Mouse (Mus musculus) kidney, adult 18-20 months (tissue): ENCODE measurements around the gene Fdx1.
A peak's percentile ranks its signal among the peaks of the same experiment; 100 is the strongest.

Experiments used
- DNase-seq: peaks from one replicate; pipeline ENCODE4 v3.0.0; 2021

Gene Fdx1

GRCm38 (mm10) chr9:51962975-51963701, at the start of gene Fdx1:
Gene Fdx1 (minus strand): TSS chr9:51963556.
- peak; percentile 92 for DNase-seq

GRCm38 (mm10) chr9:52012781-52013436, 49.6 kb upstream of the Fdx1 start:
- DNase-seq: no peak

DNA sequence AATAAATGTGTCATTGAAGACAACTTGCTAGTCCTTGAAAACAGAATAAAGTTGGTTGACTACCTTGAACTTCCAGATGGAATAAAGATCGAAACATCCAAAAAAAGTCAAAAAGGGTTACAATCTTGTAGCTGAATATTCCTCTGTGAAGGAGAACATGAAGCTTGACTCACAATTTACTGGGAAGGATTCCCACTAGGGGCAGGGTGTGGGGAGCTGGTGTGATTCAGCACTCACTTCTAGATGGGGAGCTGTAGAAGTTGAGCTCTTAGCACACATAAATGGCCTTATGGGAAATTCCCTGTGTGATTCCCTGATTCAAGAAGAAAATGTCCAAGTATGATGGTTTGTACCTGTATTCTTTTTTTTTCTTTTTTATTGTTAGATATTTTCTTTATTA, 49.0 kb upstream of the Fdx1 start:
- DNase-seq: no peak

- no peak for DNase-seq
Measured at GRCm38 (mm10) chr9:52008511-52008910, 45.2 kb upstream of the Fdx1 start.

DNA sequence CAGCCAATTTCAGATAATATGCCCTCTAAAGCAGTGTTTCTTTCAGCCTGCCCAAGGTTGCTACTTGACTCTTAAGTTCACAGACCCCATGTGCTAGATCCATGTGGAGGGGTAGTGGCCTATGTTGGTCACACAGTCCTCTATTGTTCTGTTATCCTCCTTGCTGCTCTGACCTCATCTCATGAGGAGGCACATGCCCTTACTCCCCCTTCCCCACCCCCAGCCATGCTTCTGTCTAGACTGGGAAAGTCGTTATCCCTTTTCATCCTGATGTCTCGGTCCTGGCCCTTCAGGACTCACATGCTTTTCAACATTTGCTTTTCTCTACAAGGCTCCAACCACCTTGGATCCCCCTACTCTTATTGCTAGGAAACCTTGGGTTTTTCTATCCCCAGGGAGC, 44.0 kb upstream of the Fdx1 start:
- no peak for DNase-seq

DNA sequence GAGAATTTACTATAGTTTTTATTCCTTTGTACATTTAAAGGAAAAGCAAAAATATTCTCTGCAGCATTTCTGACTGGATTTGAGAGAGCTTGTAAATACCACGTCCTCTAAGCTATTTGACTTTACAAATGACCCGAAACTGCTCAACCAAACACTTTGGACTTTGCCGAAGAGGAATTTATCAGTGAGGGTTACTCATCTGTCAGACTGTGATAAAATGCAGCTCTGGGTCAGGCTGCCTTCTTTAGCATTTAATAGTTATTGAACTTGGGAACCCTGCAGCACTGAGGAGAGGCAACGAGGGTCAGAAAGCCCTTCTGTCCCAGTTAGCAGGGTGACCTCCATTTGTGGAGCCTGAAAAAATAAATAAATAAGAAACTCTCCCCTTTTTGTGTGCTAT, 40.1 kb upstream of the Fdx1 start:
- no peak for DNase-seq

DNA sequence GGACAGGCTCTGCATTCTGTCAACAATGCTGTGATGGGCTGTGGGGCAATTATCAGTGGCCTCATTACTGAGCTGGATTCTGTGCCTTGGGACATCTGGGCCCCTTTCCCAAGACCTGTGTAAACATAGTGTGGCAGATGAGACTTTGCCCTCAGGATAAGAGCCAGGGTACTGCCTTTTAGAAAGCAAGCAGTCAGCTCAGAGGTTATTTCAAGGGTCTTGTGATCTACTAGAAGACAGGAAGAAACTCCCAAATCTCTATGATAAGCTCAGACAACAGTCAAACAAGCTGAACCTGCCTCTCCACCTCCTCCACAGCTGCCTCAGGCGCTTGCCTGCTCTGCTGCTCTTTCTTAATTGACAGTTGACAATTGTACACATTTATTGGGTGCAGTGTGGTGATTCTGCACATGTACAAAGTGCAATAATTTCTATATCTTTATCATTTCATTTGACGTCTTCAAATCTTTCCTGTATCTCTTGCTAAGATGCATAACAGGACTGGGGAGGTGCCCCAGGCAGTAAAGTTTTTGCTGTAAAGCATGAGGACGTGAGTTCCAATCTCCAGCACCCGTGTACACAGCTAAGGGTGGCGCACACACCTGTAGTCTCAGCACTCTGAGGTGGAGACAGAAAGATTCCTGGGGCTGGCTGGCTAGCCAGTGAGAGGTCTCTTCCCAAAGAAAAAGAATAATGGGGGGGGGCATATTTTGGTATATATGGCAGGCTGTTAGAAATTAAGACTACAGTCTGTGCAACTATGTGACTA, 32.2 kb upstream of the Fdx1 start:
- peak; percentile 51 for DNase-seq

DNA sequence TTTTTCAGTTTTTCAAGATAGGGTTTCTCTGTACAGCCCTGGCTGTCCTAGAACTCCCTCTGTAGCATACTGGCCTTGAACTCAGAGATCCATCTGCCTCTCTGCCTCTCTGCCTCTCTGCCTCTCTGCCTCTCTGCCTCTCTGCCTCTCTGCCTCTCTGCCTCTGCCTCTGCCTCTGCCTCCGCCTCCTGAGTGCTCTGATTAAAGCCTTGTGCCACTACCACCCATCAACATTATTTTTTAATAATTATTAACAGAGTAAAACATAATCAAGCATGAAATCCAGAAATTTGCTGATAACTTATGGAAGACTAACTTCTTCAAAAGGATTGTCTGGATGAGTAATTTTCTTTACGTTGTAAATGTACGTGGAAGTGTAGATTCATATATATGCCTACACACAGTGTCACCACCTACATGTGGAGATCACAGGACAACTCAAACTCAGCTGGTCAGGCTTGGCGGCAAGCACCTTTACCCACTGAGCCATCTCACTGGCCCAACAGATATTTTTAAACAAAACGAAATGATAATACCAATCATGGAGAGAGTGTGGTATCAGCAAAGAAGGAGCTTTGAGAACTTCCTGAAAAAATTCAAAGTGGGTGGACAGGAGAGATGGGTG, 31.4 kb upstream of the Fdx1 start:
- DNase-seq: no peak

DNA sequence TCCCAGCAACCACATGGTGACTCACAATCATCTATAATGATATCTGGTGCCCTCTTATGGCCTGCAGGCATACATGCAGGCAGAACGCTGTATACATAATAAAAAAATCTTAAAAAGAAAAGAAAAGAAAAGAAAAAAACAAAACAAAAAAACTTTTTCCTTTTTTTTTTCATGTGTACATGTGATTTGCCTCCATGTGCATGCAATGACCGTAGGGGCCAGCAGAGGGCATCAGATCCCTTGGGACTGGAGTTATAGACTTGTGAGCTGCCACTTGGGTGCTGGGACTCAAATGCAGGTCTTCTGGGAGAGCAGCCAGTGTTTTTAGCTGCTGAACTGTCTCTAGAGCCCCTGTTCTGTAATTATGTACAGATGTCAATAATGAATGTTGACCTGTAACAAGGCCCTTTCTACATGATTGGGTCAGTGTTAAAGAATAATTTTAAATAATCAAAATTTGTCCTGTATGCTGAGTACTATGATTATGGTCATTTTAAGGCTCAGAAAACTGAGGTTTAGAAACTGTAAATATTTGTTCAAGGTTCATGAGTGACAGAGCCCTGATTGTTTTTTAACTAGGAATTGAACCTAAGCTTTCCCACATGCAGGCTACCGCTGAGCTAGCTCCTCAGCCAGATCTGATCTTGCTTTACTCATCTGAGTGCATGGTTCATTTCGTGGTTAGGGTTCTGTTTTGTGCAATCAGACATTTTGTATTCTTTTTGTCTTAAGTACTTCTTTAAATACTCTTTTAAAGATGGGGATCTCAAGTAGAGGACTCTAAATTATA, 30.3 kb upstream of the Fdx1 start:
- DNase-seq: peak; percentile 55

DNA sequence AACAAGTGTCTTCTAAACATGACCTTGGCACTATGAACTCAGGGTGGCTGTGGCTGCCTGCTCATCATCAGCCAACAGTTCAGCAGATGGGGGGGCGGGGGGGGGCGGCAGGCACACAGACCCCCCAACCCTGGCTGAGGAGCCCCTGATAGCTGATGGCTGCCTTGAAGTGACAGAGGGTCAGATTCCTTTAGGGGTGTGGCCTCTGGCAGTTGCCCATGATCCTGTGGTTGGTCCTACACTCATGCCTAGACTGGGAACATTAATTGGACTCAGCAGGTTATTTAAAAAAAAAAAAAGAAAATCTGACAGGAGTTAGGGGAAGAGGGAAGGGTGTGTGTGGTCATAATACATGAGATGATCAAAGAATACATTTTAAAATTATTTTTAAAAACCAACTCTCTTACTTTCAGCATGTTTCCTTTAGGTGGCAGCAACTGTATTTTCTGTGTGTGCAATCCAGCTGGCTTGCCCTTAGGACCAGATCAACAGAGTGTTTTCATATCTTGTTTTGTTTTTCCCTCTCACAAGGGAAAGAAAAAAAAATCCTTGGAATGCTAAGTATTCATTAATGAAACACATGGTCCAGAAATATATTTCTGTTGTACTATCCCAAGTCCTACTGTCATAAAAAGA, 28.0 kb upstream of the Fdx1 start:
- DNase-seq: peak; percentile 31

DNA sequence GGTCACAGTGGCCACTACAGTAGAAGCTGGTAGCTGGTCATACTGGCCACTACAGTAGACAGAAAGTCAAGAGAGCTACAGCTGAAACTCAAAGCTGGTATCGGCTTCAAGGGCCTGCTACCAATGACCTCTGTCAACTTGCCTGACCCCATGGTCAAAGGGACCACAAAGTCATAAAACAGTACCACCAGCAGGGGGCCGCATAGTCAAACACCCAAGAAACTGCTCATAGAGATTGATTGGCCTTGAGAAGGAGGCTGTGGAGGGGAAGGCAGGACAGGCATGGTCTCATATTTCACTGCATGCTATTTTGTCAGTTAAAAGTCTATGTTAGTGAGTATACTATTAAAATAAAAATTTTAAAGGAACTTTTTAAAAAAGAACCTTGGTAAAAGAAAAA, 27.5 kb upstream of the Fdx1 start:
- peak; percentile 65 for DNase-seq

DNA sequence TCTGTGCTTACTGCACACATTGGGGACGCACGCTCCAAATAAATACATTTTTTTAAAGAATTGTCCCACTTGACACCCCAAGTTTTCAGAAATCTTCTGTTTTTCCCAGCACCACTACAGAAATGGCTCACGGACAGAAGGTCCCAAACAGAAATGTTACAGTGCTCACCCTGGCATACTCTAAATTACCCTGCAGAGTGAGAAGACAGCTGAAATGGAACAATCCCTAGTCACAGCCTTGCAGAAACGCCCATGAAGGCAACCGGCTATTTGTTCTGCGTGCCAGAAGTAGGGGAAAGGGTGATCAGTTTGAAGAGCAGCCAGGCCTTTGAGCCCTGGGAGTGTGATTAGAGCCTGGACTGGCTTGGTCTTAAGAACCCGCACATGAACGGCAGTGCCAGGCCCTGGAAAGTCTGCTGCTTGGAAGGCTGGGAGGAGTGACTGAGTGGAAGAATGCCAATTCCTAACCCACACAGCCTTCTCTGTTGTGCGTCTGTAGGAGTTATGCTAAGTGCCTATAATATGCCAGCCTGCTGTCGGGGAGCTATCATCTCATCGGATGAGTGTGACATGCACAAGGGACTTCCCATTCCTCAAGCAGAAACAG, 22.2 kb upstream of the Fdx1 start:
- peak; percentile 33 for DNase-seq

DNA sequence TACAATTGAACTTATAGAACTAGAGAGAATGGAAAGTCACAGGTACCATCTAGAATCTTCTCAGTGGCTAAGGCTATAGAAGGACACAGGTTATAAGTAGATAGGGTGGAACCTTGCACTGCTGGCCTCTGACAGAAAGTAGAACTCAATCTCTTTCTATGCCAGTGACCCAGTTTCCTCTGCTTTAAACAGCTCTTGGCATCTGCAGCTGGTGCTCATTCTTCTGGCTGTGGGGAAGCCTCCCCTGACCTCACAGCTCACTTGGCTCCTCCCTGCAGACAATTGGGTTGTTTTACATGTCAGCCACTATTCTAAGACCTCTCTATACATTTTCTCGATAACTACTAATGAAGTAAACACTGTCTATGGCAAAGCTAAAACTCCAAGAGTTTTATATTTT, 17.8 kb upstream of the Fdx1 start:
- DNase-seq: no peak

- DNase-seq: no peak
Measured at GRCm38 (mm10) chr9:51979301-51979700, 15.9 kb upstream of the Fdx1 start.

DNA sequence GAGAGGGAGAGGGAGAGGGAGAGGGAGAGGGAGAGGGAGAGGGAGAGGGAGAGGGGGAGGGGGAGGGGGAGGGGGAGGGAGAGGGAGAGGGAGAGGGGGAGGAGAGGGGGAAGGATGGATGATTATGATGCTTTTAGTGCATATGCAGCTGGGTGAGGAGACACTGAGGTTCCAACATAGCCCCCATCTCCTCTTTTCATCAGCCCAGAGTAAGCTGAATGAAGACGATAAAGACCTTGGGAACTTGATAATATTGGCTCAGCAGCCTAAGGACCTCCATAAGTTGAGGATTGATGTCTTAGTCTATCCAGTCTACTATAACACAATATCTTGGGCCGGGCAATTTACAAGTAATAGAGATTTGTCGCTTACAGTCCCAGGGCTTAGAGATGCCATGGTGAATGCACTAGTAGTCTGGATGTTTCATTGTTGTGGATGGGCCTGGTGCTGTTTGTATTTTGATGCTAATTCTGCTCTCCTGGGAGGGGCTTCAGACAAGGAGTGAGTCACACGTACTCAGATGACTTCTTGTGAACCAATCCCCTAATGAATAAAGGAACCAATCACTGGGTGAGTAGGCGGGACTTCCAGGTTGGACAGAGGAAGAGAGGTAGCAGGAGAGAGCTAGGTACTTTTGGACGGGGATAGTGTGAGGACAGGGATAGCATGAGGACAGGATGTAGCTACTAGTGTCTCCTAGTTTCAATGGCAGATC, 15.3 kb upstream of the Fdx1 start:
- DNase-seq: no peak

DNA sequence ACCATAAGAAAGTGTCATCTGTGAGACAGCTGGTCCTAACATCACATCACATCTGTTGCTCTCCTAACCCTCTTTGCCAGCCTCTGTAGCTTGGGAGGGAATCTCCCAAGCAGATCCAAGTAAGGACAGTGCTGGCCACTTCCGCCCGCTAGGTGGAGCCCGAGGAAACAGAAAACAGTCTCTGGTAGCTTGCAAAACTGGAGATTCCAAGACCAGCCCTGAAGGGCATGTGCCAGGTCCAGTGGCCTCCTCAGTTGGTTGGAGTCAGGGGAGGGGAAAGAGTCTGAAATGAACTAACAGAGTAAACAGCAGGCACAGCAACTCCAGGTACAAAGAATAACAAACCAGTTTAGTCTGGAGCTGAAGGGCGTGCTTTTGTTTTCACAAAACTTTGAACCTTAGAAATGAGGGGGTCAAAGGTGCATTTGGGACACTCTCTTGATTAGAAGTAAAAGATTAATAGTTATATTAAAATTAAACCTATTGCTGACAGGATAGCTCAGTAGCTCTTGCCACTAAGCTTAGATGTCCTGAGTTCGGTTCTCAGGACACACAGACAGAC, 14.2 kb upstream of the Fdx1 start:
- peak; percentile 91 for DNase-seq

DNA sequence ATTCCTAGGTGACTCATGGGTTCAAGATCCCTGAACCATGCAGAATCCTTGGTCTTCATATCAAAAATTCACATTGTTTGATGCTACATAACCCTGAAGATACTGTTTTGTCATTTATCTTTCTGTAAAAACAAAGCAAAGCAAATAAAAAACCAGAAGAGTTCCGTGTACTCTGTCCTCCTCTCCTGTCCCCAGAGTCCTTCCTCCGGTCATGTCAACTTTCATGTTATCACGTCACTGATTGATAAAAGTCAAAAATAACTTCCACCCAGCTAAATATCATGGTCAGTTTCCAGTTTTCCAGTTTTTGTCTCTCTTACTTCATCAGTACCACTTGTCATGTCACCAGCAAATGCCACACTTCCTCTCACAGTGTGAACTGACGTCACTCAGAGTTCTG, 11.5 kb upstream of the Fdx1 start:
- no peak for DNase-seq

- DNase-seq: no peak
Measured at GRCm38 (mm10) chr9:51973846-51974245, 10.5 kb upstream of the Fdx1 start.

- DNase-seq: no peak
Measured at GRCm38 (mm10) chr9:51966373-51966772, 3.0 kb upstream of the Fdx1 start.

DNA sequence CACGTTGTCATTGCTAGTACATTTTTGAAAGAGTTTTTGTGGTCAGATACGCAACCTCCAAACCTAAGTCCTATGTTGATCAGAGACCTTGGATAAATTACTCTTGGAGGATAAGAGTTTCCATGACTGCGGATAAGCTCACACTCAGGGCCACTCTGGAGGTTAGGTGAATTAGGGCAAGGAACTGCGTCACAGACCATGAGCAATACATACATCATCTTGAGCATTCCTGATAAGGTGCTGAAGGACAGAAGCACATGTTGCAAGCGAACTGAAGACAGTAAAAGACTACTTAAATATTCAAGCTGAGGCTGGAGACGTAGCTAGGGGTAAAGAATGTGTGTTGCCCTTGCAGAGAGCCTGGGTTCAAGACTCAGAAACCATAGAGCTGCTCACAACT, 754 bp upstream of the Fdx1 start:
- DNase-seq: no peak
